Mouse (Mus musculus) liver, embryonic 18 days (tissue): Measurements from ENCODE around the gene Entpd6. TPM values are rescaled to one million over a fixed set of nuclear protein-coding genes. Genes with fewer than 3 reads are reported as not detected.

ENCODE experiments used
- polyA plus RNA-seq: library from polyadenylated mRNA; depleted of rRNA; stranded (reverse); fragments of >200 nt; gene quantifications from 2 replicates; pipeline ENCODE4 v1.2.3, GENCODE M21; 2012; rRNA removed

Gene Entpd6
- 7.8 and 8.0 TPM in 2 replicates for polyA plus RNA-seq

DNA sequence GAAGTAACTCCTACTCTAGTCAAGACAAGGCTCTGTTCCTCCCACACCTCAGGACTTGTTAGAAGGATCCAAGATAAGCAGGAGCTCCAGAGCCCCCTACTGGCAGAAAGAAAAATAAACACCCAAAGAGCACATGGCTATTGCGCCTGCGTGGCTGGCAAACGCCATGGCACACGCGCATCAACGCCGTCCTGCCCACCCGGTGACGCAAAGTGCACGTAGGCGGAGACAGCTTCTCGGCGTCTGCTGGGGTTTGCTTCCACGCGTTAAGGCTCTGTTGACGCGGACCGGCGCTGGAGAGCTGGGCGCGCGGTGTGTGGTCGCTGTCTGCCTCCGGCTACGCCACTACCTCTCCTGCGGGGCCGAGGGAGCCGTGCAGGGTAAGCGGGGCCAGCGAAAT, at the start of gene Entpd6:
Gene Entpd6 (plus strand): TSS at position 189 of the 400 bp plus-strand sequence.

DNA sequence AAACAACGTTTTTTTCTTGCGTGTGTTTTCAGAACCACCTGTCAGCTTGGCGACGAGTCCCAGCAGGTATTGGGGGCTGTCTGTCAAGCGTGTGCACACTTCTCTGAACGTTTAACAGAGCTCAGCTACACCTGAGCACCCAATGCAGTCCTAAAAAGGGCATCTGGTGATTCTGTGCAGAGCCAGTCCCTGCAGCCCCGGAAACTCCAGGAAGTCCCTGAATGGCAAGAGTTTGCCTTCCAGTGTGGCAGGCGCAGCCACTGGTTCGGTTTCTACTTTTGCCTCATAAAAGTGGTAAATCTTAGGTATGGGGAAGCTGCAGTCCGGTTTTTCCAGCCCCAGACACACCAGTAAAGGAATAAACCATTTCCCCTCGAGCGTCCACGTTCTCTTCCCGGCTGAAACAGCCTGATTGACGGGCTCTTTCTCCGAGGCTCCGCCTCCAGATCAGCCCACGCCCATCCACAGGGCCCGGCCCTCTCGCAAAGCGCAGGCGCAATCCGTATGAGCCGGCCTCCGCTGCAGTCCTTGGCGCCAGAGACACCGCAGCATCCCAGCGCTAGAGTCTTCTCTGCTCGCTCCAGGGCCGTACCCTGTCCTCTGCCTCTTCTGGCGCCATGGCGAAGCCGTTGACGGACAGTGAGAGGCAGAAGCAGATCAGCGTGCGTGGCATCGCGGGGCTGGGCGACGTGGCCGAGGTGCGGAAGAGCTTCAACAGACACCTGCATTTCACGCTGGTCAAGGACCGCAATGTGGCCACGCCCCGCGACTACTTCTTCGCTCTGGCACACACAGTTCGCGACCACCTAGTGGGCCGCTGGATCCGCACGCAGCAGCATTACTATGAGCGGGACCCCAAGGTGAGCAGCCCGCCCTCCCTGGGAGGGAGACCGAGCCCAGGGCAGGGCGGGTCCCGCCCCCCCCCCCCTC, 37.7 kb downstream of the Entpd6 start, which contains the start of gene Pygb:
Gene Pygb (plus strand): TSS at position 485 of the 930 bp plus-strand sequence.

Other genes starting within 250 kb of the Entpd6 start
- gene Cst7, start 178.6 kb upstream of the Entpd6 start, polyA plus RNA-seq: 5.6 and 5.9 TPM in 2 replicates
- 29.0 and 33.5 TPM in 2 replicates for gene Apmap, start 140.5 kb upstream of the Entpd6 start, polyA plus RNA-seq
- 34.9 and 37.2 TPM in 2 replicates for gene Acss1, start 80.5 kb upstream of the Entpd6 start, polyA plus RNA-seq
- gene Vsx1, start 59.7 kb upstream of the Entpd6 start, polyA plus RNA-seq: not detected in 2 replicates
- 20.6 and 21.1 TPM in 2 replicates for gene Pygb, start 37.7 kb downstream of the Entpd6 start, polyA plus RNA-seq
- gene Abhd12, start 155.7 kb downstream of the Entpd6 start, polyA plus RNA-seq: 12.7 and 12.9 TPM in 2 replicates
- 11.8 and 12.6 TPM in 2 replicates for gene Gins1, start 156.4 kb downstream of the Entpd6 start, polyA plus RNA-seq